Mouse (Mus musculus) embryo, embryonic 11.5 days (tissue): ENCODE measurements around the gene Sowaha.

Experiments
- DNase-seq: peaks from one replicate; pipeline ENCODE4 v3.0.0-alpha.2; 2012; ENCODE audit warnings: low read depth, low spot score

Gene Sowaha

DNA sequence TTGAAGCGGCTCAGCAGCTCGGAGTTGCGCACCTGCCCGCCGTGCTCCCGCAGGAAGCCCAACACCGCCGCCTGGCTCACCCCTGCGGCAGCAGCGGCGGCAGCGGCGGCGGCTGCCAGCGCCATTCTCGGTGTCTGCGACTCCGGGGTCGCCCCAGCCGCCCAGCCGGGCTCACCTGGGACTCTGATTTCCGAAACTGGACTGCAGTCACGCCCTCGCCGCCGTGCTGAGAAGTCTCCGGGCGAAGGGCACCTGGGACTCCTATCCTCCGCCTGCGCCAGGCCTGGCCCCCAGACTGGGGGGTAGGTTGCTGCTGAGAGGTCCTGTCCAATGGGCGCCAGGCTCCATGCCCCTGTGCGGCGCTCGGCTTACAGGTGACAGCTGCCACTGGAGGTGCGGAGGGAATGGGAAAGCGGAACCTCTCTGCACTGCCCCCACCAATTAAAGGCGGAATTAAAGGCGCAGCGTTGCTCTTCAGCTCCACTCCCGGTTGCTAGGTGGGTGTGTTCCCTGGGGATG, at the start of gene Sowaha, which contains the start of gene Gm9945:
Gene Sowaha (minus strand): TSS at position 492 of the 519 bp plus-strand sequence.
Gene Gm9945 (plus strand): TSS at position 384 of the 519 bp plus-strand sequence.
- DNase-seq, result no peak

GRCm38 (mm10) chr11:53529253-53529557, 49.1 kb upstream of the Sowaha start:
- no peak for DNase-seq

DNA sequence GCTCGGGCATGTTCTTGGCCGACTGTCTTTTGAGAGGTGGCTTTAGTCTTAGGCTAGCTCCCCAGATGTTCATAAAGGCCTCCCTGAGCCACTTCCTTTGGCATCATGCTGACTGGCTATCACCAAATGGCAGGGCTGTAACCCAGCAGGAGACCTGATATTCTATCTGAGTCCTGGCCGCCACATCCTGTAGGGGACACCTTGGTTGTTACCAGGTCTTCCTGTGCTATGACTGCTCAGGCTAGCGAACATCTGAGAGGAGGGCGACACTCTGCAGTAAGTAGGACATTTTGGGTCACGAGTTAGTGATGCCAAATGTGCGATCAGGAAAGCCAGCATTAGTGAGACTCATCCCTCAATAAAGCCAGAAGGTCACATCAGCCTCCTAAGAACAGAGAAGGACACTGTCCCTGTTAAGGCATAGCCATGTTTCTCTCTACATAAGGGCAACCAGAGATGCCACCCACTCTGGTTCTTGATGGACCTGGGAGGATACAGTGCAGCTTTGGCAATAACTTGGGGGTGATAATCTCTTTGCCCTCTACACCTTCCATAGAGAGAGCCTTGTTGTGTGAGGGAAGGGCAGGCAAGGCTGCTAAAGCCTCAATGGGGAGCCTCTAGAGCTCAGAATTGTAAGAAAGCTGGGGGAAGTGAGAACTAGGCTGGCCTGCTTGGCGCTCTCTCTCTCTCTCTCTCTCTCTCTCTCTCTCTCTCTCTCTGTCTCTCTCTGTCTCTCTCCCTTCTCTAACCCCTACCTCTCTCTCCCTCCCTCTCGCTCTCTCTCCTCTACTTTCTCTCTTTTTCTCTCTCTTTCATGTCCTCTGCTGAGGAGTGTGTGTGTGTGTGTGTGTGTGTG, 48.6 kb upstream of the Sowaha start:
- no peak for DNase-seq

DNA sequence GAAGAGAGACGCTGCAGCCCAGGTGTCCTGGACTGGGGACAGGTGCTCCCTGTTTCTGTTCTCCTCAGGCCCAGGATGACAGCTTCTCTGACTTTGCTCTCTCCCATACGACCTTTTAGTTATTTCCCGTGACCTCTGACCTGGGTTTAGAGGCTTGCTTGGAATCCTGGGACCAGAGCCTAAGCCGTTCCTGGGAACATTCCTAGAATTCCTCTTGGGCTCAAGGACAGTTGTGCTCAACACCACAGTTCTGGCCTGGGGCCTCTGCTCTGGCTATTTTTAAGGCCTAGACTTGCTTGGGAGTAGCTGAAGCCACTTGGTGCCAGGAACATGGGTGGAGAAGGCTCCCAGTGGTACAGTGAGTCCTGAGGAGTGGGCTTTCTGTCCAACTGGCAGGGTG, 45.4 kb upstream of the Sowaha start:
- no peak for DNase-seq

- DNase-seq, result no peak
Observed at GRCm38 (mm10) chr11:53524905-53525304, 44.8 kb upstream of the Sowaha start.

DNA sequence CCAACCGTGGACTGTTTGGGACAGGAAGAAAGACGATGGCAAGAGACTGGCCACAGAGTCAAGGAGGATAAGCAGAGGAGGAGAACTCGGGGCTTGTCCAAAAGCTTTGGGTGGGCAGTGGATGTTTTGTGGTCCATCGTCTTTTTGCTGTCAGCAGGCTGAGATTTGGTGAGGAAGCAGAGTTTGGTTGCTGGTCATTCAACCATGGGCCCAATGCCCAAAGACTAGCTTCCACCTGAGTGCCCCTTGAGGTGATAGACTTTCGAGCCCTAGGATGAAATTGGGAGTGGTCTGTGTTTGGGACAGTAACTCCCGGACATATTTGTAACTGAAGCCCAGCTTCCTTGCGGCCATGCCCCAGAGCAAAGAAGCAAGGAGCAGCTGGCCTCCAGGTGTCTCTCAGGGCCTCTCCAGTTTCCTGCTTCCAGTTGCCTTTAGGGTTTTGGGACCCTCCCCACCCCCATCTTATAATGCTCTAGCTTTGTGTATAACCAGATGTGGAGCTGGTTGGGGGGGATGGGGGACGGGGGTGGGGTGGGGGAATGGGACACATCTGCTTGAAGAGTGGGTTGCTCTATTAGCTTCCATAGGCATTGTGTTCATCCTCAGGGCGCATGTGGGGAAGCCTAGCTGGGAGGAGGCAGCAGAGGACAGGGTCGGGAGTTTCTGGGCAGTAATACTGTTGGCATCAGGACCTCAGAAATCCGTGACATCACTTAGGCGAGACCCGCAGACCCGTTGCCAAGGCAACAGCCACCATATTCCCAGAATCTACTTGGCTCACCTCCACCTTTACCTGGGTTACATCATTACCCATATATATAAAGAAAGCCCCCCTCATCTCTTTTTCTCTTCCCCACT, 43.7 kb upstream of the Sowaha start:
- DNase-seq, result no peak

- DNase-seq, result no peak
Observed at GRCm38 (mm10) chr11:53522930-53523329, 42.9 kb upstream of the Sowaha start.

DNA sequence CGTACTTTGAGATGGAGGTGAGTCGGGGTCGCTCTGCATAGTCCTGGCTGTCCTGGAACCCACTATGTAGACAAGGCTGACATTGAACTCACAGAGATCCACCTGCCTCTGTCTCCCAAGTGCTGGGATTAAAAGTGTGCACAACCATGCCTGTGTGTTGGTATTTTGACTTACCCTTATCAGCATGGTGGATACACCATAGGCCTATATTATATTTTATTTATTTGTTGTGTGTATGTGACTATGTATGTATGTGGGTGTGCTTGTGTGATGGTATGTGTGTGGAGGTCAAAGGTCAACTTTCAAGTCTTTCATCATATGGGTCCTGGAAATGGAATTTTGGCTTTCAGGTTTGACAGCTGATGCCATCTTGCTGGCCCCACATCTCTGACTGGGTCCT, 42.3 kb upstream of the Sowaha start:
- no peak for DNase-seq

DNA sequence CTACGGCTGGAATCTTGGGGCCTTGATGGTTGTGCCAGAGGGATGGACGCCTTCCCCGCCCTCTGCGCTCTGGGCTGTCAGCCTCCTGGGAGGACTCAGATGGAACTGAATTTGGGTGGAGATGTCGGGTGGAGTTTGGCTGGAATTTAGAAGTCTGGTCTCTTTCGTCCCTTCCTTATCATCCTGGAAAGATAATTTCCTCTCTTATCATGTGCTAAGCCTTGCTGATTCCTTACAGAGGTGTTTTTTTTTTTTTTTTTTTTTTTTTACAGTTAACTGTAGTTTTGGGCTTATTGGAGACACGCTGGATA, 41.7 kb upstream of the Sowaha start:
- DNase-seq, result no peak

DNA sequence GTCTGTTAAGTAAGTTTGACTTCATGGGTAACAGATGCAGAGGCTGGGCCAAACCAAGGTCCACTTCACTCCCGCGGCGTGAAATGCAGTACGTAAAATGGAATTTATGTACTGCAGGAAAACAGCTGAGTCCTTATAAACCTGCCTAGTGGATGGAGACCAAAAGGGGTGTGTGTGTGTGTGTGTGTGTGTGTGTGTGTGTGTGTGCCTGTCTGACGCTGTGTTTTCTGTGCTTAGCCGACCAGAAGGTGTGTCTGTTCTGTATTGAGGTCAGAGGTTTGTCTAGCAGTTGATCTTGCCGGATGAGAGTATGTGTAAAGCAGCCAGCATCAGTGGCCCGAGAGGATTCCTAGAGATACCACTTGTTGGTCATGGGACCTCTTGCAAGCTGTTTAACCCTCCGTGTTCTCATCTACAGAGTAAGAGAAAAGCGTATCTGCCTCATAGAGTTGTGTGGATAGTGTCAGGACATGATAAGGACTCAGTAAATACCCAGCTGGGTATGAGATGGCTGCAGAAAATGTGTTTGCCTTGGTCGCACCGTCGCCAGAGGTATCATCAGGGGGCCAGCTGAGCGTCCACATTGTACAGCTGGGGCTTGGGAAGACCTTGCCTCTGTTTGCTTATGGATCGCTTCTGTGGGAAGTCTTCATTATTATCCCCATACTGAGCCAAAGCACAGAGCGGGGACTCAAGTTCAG, 41.2 kb upstream of the Sowaha start:
- DNase-seq, result no peak

DNA sequence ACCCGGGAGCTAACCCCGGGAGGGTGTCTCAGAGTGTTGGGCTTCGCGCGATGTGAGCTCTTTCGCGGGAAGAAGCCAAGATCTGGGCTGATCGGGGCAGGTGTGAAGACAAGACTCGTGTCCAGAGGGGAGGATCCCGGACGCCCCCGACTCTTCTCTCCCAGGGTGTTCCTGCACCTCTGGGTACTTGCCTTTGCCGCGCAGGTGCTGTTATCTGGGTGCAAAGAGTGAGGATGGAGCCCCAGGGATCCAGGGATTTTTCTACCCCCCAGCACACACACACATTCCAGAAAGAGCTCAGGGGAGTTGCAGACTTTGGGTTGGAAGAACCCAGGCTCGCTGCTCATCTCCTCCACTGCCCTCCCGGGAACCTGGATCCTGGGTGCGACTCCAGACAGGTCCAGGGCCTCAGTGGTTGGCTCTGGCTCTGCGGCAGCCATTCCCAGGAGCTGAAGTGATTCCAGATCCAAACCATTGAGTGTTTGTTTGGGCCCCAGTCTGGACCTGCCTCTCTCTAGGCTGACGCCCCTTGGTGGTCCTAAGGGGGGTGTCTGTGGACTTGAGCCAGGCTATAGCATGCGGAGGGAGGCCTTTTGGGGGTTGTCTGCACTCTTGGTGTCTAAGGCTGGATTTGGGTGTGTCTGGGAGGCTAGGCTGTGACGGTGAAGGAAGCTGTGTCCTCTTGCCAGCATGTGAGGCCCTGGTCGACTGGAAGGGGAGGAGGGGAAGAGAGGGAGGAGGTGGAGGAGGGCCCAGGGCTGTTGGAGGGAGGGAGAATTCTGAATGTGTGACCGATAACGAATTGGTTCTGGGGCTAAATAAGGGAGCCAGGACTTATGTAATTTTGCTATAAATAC, 40.3 kb upstream of the Sowaha start:
- no peak for DNase-seq

GRCm38 (mm10) chr11:53519207-53520121, 39.4 kb upstream of the Sowaha start, which contains the start of gene Sept8:
Gene Sept8, plus strand, starts transcription at chr11:53519257.
- no peak for DNase-seq

DNA sequence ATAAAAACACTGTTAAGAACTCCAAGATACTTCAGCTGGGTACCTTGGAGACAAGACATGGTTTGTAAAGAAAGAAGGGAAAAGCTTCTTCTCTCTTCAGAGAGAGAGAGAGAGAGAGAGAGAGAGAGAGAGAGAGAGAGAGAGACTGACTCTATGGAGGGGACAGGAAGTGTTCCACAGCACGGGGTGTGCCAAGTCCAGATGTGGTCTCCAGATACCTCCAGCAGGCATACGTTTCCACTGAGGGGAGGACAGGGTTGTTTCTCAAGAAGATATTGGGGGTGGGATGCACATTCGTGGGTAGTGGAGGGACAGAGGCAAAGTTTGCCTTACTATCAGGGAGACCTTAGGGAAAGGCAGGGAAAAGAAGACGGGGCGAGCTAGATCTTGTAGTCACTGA, 38.7 kb upstream of the Sowaha start:
- DNase-seq, result no peak

DNA sequence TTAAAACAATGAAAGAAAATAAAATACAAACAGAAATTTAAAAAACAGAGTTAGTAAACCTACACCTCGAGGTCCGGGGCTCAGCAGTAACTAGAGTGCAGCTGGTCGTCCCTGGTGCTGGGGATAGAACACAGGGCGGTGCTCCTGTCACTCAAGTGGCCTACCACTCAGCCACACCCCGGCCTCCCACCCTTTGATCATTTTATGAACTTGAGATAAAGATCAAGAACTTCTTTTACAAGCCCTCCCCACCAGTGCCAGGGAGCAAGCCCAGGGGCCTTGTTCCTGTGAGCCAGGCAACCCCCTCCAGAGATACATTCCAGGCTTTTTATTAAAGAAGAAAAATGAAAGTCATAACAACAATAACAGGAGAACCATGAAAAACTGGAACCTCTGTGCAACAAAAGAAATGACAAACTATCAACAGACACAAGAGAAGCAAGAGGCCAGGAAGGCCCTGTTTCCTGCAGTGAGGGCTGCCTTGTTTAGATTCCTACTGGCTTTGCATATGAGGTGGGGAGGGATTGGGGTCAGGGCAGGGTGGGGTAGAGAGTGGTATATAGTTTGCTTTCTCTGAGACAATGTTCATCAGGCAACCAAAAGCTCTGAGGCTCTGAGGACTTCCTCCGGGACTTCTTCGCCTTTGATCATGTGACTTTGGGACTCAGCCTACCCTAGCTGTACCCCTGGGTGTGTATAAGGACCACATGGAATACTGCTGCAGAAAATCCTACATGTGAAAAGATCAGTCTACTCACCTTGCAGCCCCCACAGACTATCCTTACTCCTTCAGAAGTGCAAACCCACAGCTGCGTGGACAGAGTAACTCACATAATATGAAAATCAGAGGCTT, 36.9 kb upstream of the Sowaha start:
- DNase-seq, result no peak

GRCm38 (mm10) chr11:53510351-53510750, 30.3 kb upstream of the Sowaha start:
- DNase-seq, result no peak

DNA sequence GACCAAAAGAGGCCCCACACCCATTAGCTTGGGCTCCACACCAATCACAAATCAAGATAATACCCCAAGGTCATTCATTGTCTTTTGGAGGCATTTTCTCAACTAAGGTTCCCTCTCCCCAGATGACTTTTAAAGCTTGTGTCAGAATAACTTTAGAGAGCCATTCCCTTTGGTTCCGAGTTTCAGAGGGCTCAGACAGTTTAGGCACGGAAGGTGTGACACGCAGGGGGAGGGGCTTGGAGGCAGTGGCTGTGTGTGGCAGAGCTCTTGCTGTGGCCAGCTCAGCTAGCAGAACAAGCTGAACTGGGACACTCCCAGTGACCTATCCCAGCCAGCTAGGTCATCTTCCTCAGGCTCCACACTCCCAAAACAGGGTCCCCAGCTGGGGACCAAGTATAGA, 28.5 kb upstream of the Sowaha start:
- DNase-seq, result no peak

- DNase-seq, result no peak
Observed at GRCm38 (mm10) chr11:53508152-53508551, 28.1 kb upstream of the Sowaha start.

DNA sequence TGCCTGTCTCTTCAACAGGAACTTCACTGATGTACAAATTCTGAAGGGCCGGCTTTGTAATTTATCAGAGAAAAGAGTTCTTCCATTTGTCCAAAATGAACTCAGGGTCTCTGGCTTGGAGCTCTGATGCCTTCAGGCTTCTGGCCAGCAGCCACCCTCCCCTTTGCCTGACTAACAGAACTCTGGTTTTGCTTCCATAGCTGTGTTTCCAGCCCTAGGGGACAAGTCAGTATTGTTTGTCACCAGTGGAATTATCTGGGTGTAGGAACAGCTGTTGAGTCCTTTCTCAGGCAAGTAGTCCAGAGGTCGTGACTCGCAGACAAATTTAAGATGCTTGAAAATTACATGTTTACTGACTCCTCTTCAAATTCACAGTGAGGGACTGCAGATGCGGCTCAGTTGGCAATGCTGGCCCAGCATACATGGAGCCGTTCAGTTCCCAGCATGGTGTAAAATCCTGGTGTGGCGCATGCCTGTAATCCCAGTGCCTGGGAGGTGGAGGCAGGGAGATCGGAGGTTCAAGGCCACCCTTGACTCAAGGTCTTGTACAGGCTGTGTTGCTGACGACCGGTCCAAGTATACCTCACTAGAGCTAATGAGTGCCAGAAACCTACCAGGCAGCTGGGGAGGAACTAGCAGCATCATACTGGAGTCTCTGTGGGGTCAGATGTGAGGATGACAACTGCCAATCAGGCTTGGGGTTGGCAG, 27.2 kb upstream of the Sowaha start:
- DNase-seq, result no peak
